20 mouse cellular contexts compared by ENCODE assay signal in the genomic region with DNA sequence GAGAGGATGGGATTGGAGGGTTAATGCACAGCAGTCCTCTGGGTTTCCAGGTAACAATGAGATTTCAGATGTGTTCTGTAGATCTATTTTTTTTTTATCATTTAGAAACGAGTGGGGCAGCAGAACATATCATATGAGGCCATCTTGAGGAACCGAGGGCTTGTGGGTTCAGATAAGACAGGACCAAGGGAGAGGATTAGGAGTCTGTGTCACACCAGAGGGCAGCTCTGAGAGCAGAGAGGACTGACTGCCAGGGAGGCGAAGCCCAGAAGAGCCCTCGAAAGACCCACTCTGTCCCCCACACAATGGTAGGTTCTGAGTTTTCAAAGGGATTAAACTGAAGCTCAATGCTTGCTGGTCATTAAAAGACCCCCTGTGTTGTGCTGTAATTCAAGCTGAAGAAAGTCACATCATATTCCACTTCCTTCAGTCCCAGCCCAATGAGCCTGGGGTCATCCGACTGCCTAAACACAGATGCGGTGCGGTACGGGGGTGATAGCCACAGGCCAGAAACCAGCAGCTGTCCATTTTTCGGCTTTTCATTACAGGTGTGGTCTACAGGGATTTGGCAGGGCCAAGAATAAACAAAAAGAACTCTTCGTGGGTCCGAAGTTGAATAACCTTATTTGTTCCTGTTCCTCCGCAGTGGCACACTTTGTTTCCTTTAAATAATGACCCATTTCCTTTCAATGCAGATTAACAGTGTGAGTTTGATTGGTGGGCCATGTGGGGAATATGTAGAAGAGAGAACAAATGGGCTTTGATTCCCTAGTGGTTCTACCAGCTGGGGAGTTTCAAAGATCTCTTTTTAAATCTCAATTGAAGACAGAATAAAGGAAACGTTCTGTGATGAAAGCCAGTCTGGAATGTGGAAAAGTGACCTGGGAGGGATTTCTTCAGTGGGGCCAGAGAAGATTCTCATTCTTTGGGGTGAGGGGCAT.
DNase-seq lines count a peak whose midpoint lies in the region; ATAC-seq lines count a peak whose summit lies in the region.
"Had no signal": no experiment of that assay in that cellular context is flagged by ENCODE, and none has a peak within 500 bp of the region (broad histone marks: within the 10 kb centered on the region; RNA-seq: fewer than 3 reads in every experiment).

No protein-coding gene starts in this region.

- no peak overlapping the region for H3K4me2 ChIP-seq in liver, embryonic 16.5 days (ENCODE audit: low read depth, low read length)
- no peak overlapping the region for H3K4me2 ChIP-seq in liver, embryonic 12.5 days
- H3K4me2 ChIP-seq: embryonic facial prominence, embryonic 13.5 days; hindbrain, embryonic 12.5 days had no signal

- H3K9ac ChIP-seq in liver, embryonic 16.5 days (ENCODE audit: low read depth, low read length): no peak overlapping the region
- H3K9ac ChIP-seq in liver, embryonic 12.5 days: no peak overlapping the region
- H3K9ac ChIP-seq: embryonic facial prominence, embryonic 13.5 days; hindbrain, embryonic 12.5 days had no signal

- 55% methylated on average over 13 of the region's 13 CpGs for WGBS in liver, embryonic 16.5 days (ENCODE audit: insufficient replicate concordance)
- 61% methylated on average over 13 of the region's 13 CpGs for WGBS in liver, embryonic 12.5 days (ENCODE audit: insufficient replicate concordance)

- intact Hi-C loops in left cerebral cortex, postnatal 10 days (cut with DNase I): loop anchor here (10.0 kb wide), 2 partner anchors 614 to 914 kb away; partner anchors contain the start of gene Brinp2

- H3K9me3 ChIP-seq in liver, embryonic 16.5 days (replicated peaks; ENCODE audit: control insufficient read depth, low read length): no peaks in the 10 kb centered on the region
- no peaks in the 10 kb centered on the region for H3K9me3 ChIP-seq in liver, embryonic 12.5 days (replicated peaks)
- H3K9me3 ChIP-seq: embryonic facial prominence, embryonic 13.5 days; heart, embryonic 10.5 days; hindbrain, embryonic 12.5 days had no signal

- no peaks in the 10 kb centered on the region for H3K36me3 ChIP-seq in liver, embryonic 16.5 days (ENCODE audit: control insufficient read depth, insufficient read depth)
- H3K36me3 ChIP-seq in liver, embryonic 12.5 days: no peaks in the 10 kb centered on the region
- H3K36me3 ChIP-seq: embryonic facial prominence, embryonic 13.5 days; heart, embryonic 10.5 days; hindbrain, embryonic 12.5 days had no signal

- no peaks in the 10 kb centered on the region for H3K4me1 ChIP-seq in liver, embryonic 16.5 days (ENCODE audit: control insufficient read depth, low read depth, low read length)
- no peaks in the 10 kb centered on the region; the same call in 1 of the 2 replicates for H3K4me1 ChIP-seq in liver, embryonic 12.5 days
- H3K4me1 ChIP-seq: embryonic facial prominence, embryonic 13.5 days; heart, embryonic 10.5 days had no signal

- ATAC-seq in liver, embryonic 16.5 days (ENCODE audit: low read depth): peak; percentile 70
- no peak for ATAC-seq in liver, embryonic 12.5 days
- ATAC-seq: forebrain, embryonic 14.5 days; hindbrain, embryonic 16.5 days had no signal

- no peaks in the 10 kb centered on the region for H3K27me3 ChIP-seq in liver, embryonic 16.5 days (ENCODE audit: control insufficient read depth, insufficient read depth, low read depth, low read length)
- H3K27me3 ChIP-seq in liver, embryonic 12.5 days (replicated peaks): no peaks in the 10 kb centered on the region
- H3K27me3 ChIP-seq: embryonic facial prominence, embryonic 13.5 days; hindbrain, embryonic 12.5 days had no signal

- H3K27ac ChIP-seq in liver, embryonic 16.5 days (ENCODE audit: low read length): no peak overlapping the region
- H3K27ac ChIP-seq in liver, embryonic 12.5 days: no peak overlapping the region
- H3K27ac ChIP-seq: embryonic facial prominence, embryonic 13.5 days; gastrocnemius, adult 2 months; heart, embryonic 10.5 days; hindbrain, embryonic 12.5 days had no signal

- peak; percentile 62 for DNase-seq in heart, adult 11 months
- no peak for DNase-seq in heart, adult 18-20 months
- DNase-seq in retina, embryonic 14.5 days (ENCODE audit: low spot score): peak; percentile 40
- no peak for DNase-seq in adrenal gland, postnatal 25 days
- no peak for DNase-seq in left cerebral cortex, postnatal 10 days (ENCODE audit: extremely low spot score in 1 of 2, low spot score in 2 of 2)
- DNase-seq: adrenal gland, postnatal 10 days; cerebellum, adult 18-20 months; cerebellum, adult 9-11 months; cerebellum, postnatal 36 days; gastrocnemius, adult 2 months; gastrocnemius, postnatal 25 days; heart, postnatal 10 days; heart, postnatal 4 days had no signal

- no peak overlapping the region for H3K4me3 ChIP-seq in liver, embryonic 16.5 days (ENCODE audit: low read depth, low read length)
- H3K4me3 ChIP-seq in liver, embryonic 12.5 days: no peak overlapping the region
- H3K4me3 ChIP-seq: embryonic facial prominence, embryonic 13.5 days; gastrocnemius, adult 2 months; heart, embryonic 10.5 days; hindbrain, embryonic 12.5 days had no signal

Comparison
In these comparisons a context has a peak if more than half of its experiments do, and no peak if none do; other contexts are left out.
1. DNase-seq: peak in heart, adult 11 months (single experiment) and retina, embryonic 14.5 days (single experiment); none in heart, adult 18-20 months (0 of 2), adrenal gland, postnatal 25 days (single experiment) and left cerebral cortex, postnatal 10 days (0 of 2).